Mouse (Mus musculus) urinary bladder, adult 2 months (tissue): ENCODE measurements around the gene Ammecr1. TPM values are rescaled to one million over a fixed set of nuclear protein-coding genes. Genes with fewer than 3 reads are reported as not detected.

Experiments used
- DNase-seq: peaks from one replicate; pipeline ENCODE4 v3.0.0; 2022; ENCODE audit warnings: low spot score
- polyA plus RNA-seq: library from polyadenylated mRNA; depleted of rRNA; stranded (reverse); fragments of >200 nt; gene quantifications from 2 replicates; pipeline ENCODE4 v1.2.3, GENCODE M21; 2012

Gene Ammecr1
- polyA plus RNA-seq, 1 experiment = 2.1 TPM

- no peak for DNase-seq
These were observed 52.3 kb downstream of the Ammecr1 start for GRCm38 (mm10) chrX:142914208-142914607.

GRCm38 (mm10) chrX:142903854-142904253, 62.7 kb downstream of the Ammecr1 start:
- DNase-seq = no peak

GRCm38 (mm10) chrX:142902599-142902998, 63.9 kb downstream of the Ammecr1 start:
- no peak for DNase-seq

- DNase-seq = no peak
These were observed 64.6 kb downstream of the Ammecr1 start for GRCm38 (mm10) chrX:142901915-142902314.

GRCm38 (mm10) chrX:142898295-142898887, 68.1 kb downstream of the Ammecr1 start:
- DNase-seq = no peak

- no peak for DNase-seq
These were observed 69.0 kb downstream of the Ammecr1 start for GRCm38 (mm10) chrX:142897477-142898000.

GRCm38 (mm10) chrX:142895316-142895715, 71.2 kb downstream of the Ammecr1 start:
- DNase-seq = no peak

GRCm38 (mm10) chrX:142885962-142886361, 80.6 kb downstream of the Ammecr1 start:
- no peak for DNase-seq

GRCm38 (mm10) chrX:142883593-142883992, 82.9 kb downstream of the Ammecr1 start:
- no peak for DNase-seq

GRCm38 (mm10) chrX:142882255-142882654, 84.3 kb downstream of the Ammecr1 start:
- no peak for DNase-seq

- DNase-seq = no peak
These were observed 96.7 kb downstream of the Ammecr1 start for GRCm38 (mm10) chrX:142869844-142870243.

- DNase-seq = no peak
These were observed 118.5 kb downstream of the Ammecr1 start for GRCm38 (mm10) chrX:142848032-142848431.

GRCm38 (mm10) chrX:142846266-142846665, 120.3 kb downstream of the Ammecr1 start:
- no peak for DNase-seq

- no peak for DNase-seq
These were observed 124.6 kb downstream of the Ammecr1 start for GRCm38 (mm10) chrX:142841916-142842315.

GRCm38 (mm10) chrX:142839411-142839810, 127.1 kb downstream of the Ammecr1 start:
- no peak for DNase-seq

GRCm38 (mm10) chrX:142838841-142839240, 127.7 kb downstream of the Ammecr1 start:
- DNase-seq = no peak

GRCm38 (mm10) chrX:142837316-142837715, 129.2 kb downstream of the Ammecr1 start:
- DNase-seq = no peak

- DNase-seq = no peak
These were observed 130.1 kb downstream of the Ammecr1 start for GRCm38 (mm10) chrX:142836399-142836798.

- DNase-seq = no peak
These were observed 131.7 kb downstream of the Ammecr1 start for GRCm38 (mm10) chrX:142834807-142835206.

- DNase-seq = no peak
These were observed 133.2 kb downstream of the Ammecr1 start for GRCm38 (mm10) chrX:142833164-142833796.

- no peak for DNase-seq
These were observed 134.3 kb downstream of the Ammecr1 start for GRCm38 (mm10) chrX:142832221-142832620.

- no peak for DNase-seq
These were observed 136.0 kb downstream of the Ammecr1 start for GRCm38 (mm10) chrX:142830572-142830971.

- DNase-seq = no peak
These were observed 136.6 kb downstream of the Ammecr1 start for GRCm38 (mm10) chrX:142829866-142830470.
